10 mouse cellular contexts compared by ENCODE assay signal in genomic region chr17:3244881-3245739, GRCm38 (mm10).
DNase-seq lines count a peak whose midpoint lies in the region; ATAC-seq and TF ChIP-seq lines count a peak whose summit lies in the region.
"Had no signal": no experiment of that assay in that cellular context is flagged by ENCODE, and none has a peak within 500 bp of the region (broad histone marks: within the 10 kb centered on the region; RNA-seq: fewer than 3 reads in every experiment).

No protein-coding gene starts in this region.

- TF ChIP-seq POLR2A in MEL (IDR thresholded peaks at IDR 0.05; ENCODE audit: control insufficient read depth in 1 of 2, insufficient read depth in 1 of 2, low read depth in 1 of 2, low read length in 2 of 2, poor library complexity in 1 of 2) = no peak

- no peaks in the 10 kb centered on the region for H3K79me2 ChIP-seq in MEL (ENCODE audit: control insufficient read depth, insufficient read depth, low read length, poor library complexity)

- no peak for TF ChIP-seq CTCF in MEL (IDR thresholded peaks at IDR 0.05 in 2 of 3, conservative IDR thresholded peaks at IDR 0.05 in 1 of 3; ENCODE audit: control insufficient read depth in 1 of 3, insufficient read depth in 1 of 3, low read depth in 2 of 3, low read length in 3 of 3, poor library complexity in 1 of 3, severe bottlenecking in 1 of 3)

- no peak overlapping the region for H3K9ac ChIP-seq in forebrain, embryonic 14.5 days (ENCODE audit: low read length)
- no peak overlapping the region for H3K9ac ChIP-seq in forebrain, embryonic 11.5 days (ENCODE audit: low read length)
- peak overlapping the region; percentile 3; the same call in 1 of the 2 replicates for H3K9ac ChIP-seq in MEL (ENCODE audit: control insufficient read depth, low read depth, low read length, poor library complexity, severe bottlenecking)
- no peak overlapping the region for H3K9ac ChIP-seq in heart, embryonic 16.5 days (ENCODE audit: low read length)

- H3K9me3 ChIP-seq in forebrain, embryonic 14.5 days (replicated peaks; ENCODE audit: control insufficient read depth, low read length) = no peaks in the 10 kb centered on the region
- H3K9me3 ChIP-seq in forebrain, embryonic 11.5 days (ENCODE audit: control insufficient read depth, low read length) = no peaks in the 10 kb centered on the region
- H3K9me3 ChIP-seq in MEL (replicated peaks; ENCODE audit: insufficient read depth, low read length) = no peaks in the 10 kb centered on the region
- no peaks in the 10 kb centered on the region for H3K9me3 ChIP-seq in heart, embryonic 16.5 days (replicated peaks; ENCODE audit: control insufficient read depth, low read length)

- TF ChIP-seq EP300 in MEL (IDR thresholded peaks at IDR 0.05; ENCODE audit: low read depth in 1 of 2, low read length in 2 of 2) = peak; percentile 42 to 56

- peaks cover 4% of the 10 kb centered on the region; the same call in 1 of the 2 replicates for H3K36me3 ChIP-seq in forebrain, embryonic 14.5 days (ENCODE audit: control insufficient read depth, insufficient read depth, low read length)
- H3K36me3 ChIP-seq in forebrain, embryonic 11.5 days (ENCODE audit: control insufficient read depth, insufficient read depth, low read length) = no peaks in the 10 kb centered on the region
- H3K36me3 ChIP-seq in MEL (ENCODE audit: control insufficient read depth in 1 of 2, insufficient read depth in 2 of 2, low read length in 2 of 2) = peaks cover 0 to 27% of the 10 kb centered on the region in 2 experiments; a peak in 2 of 4 replicates
- H3K36me3 ChIP-seq in heart, embryonic 16.5 days (ENCODE audit: control insufficient read depth, insufficient read depth) = no peaks in the 10 kb centered on the region

- H3K4me3 ChIP-seq in forebrain, embryonic 14.5 days (ENCODE audit: low read depth, low read length) = no peak overlapping the region
- no peak overlapping the region for H3K4me3 ChIP-seq in forebrain, embryonic 11.5 days (ENCODE audit: low read depth, low read length)
- no peak overlapping the region for H3K4me3 ChIP-seq in MEL (ENCODE audit: control insufficient read depth in 1 of 2, insufficient read depth in 1 of 2, low read depth in 2 of 2, low read length in 2 of 2)
- H3K4me3 ChIP-seq in heart, embryonic 16.5 days (ENCODE audit: low read length) = no peak overlapping the region

- ATAC-seq in forebrain, embryonic 14.5 days = no peak
- ATAC-seq in forebrain, embryonic 11.5 days (replicated peaks; ENCODE audit: low FRiP score) = no peak
- ATAC-seq in heart, embryonic 16.5 days (replicated peaks; ENCODE audit: extremely low read depth, insufficient read depth, low FRiP score) = 0 out of 2 replicates have a peak, but pooled peaks have one; percentile 47
- ATAC-seq in activated CD4-positive, CD25-positive, alpha-beta regulatory T cell, adult 4 months = no peak
- no peak for ATAC-seq in cerebellum, adult (ENCODE audit: insufficient number of reproducible peaks, low FRiP score, low TSS enrichment)

- no peak overlapping the region for H3K4me2 ChIP-seq in forebrain, embryonic 14.5 days (ENCODE audit: low read length)
- no peak overlapping the region for H3K4me2 ChIP-seq in forebrain, embryonic 11.5 days (ENCODE audit: low read depth, low read length, severe bottlenecking)
- H3K4me2 ChIP-seq in heart, embryonic 16.5 days (ENCODE audit: low read depth, low read length) = no peak overlapping the region

- H3K4me1 ChIP-seq in forebrain, embryonic 14.5 days (ENCODE audit: control insufficient read depth, insufficient read depth, low read length) = peaks cover 47% of the 10 kb centered on the region
- H3K4me1 ChIP-seq in forebrain, embryonic 11.5 days (replicated peaks; ENCODE audit: control insufficient read depth, insufficient read depth, low read length) = peaks cover 7% of the 10 kb centered on the region; the same call in 1 of the 2 replicates
- H3K4me1 ChIP-seq in MEL (ENCODE audit: control insufficient read depth in 1 of 2, insufficient read depth in 2 of 2, low read length in 2 of 2) = peaks cover 10 to 29% of the 10 kb centered on the region in 2 experiments
- peaks cover 25% of the 10 kb centered on the region for H3K4me1 ChIP-seq in heart, embryonic 16.5 days (ENCODE audit: control insufficient read depth, insufficient read depth, low read length)

- WGBS in forebrain, embryonic 14.5 days = 87% methylated on average over 8 of the region's 8 CpGs
- 89% methylated on average over 8 of the region's 8 CpGs for WGBS in forebrain, embryonic 11.5 days
- 50% methylated on average over 8 of the region's 8 CpGs for WGBS in heart, embryonic 16.5 days

- TF ChIP-seq RAD21 in MEL (IDR thresholded peaks at IDR 0.05; ENCODE audit: low read depth, low read length) = no peak

- H3K27me3 ChIP-seq in forebrain, embryonic 14.5 days (replicated peaks; ENCODE audit: control insufficient read depth, insufficient read depth, low read length) = no peaks in the 10 kb centered on the region
- H3K27me3 ChIP-seq in forebrain, embryonic 11.5 days (ENCODE audit: control insufficient read depth, insufficient read depth, low read length) = no peaks in the 10 kb centered on the region
- H3K27me3 ChIP-seq in MEL (ENCODE audit: control insufficient read depth in 1 of 2, insufficient read depth in 2 of 2, low read length in 2 of 2) = no peaks in the 10 kb centered on the region
- H3K27me3 ChIP-seq in heart, embryonic 16.5 days (ENCODE audit: control insufficient read depth, insufficient read depth, low read length) = no peaks in the 10 kb centered on the region
- H3K27me3 ChIP-seq: CH12.LX had no signal

- peak overlapping the region; percentile 44 for H3K27ac ChIP-seq in forebrain, embryonic 14.5 days (ENCODE audit: low read depth, low read length)
- no peak overlapping the region for H3K27ac ChIP-seq in forebrain, embryonic 11.5 days (ENCODE audit: low read depth, low read length)
- H3K27ac ChIP-seq in MEL (ENCODE audit: control insufficient read depth, low read depth, low read length) = peak overlapping the region; percentile 22; the same call in 1 of the 2 replicates
- H3K27ac ChIP-seq in heart, embryonic 16.5 days (ENCODE audit: low read length) = no peak overlapping the region

- DNase-seq in forebrain, embryonic 14.5 days (ENCODE audit: low spot score) = no peak
- DNase-seq in forebrain, embryonic 11.5 days (ENCODE audit: low spot score) = no peak
- peak; percentile 86 for DNase-seq in MEL (ENCODE audit: low read depth, low spot score)
- peak; percentile 76 for DNase-seq in kidney, postnatal 14 days
- no peak for DNase-seq in lung, postnatal 25 days (ENCODE audit: low spot score)
- DNase-seq: cerebellum, postnatal 14 days had no signal

TF ChIP-seq in MEL, 35 proteins besides CTCF, POLR2A, EP300 and RAD21 (continues in another document):
- TF ChIP-seq TBP (IDR thresholded peaks at IDR 0.05; ENCODE audit: low read depth, low read length) = no peak
- no peak for TF ChIP-seq MYB (IDR thresholded peaks at IDR 0.05; ENCODE audit: low read depth, low read length)
- no peak for TF ChIP-seq KAT2A (conservative IDR thresholded peaks at IDR 0.05; ENCODE audit: low read depth, low read length)
- TF ChIP-seq CHD1 (IDR thresholded peaks at IDR 0.05; ENCODE audit: low read depth, low read length) = no peak
- TF ChIP-seq NRF1 (IDR thresholded peaks at IDR 0.05; ENCODE audit: insufficient read depth, low read depth, low read length, poor library complexity, severe bottlenecking) = no peak
- 0 out of 2 replicates have a peak, but pooled peaks have one; percentile 20 for TF ChIP-seq MYC (IDR thresholded peaks at IDR 0.05; ENCODE audit: low read depth, low read length)
- no peak for TF ChIP-seq POLR2AphosphoS2 (IDR thresholded peaks at IDR 0.05; ENCODE audit: low read length)
- TF ChIP-seq JUND (IDR thresholded peaks at IDR 0.05; ENCODE audit: low read depth, low read length) = no peak
- TF ChIP-seq USF2 (IDR thresholded peaks at IDR 0.05; ENCODE audit: borderline replicate concordance in 1 of 2, insufficient read depth in 1 of 2, low read depth in 1 of 2, low read length in 2 of 2) = no peak
- TF ChIP-seq MAZ (IDR thresholded peaks at IDR 0.05; ENCODE audit: low read depth, low read length) = no peak
- TF ChIP-seq ZNF384 (IDR thresholded peaks at IDR 0.05; ENCODE audit: low read depth, low read length) = no peak
- no peak for TF ChIP-seq USF1 (IDR thresholded peaks at IDR 0.05; ENCODE audit: low read depth, low read length)
- TF ChIP-seq ETS1 (IDR thresholded peaks at IDR 0.05; ENCODE audit: low read depth, low read length) = peak; percentile 56
- no peak for TF ChIP-seq MAX (IDR thresholded peaks at IDR 0.05; ENCODE audit: low read length)
- TF ChIP-seq SMC3 (IDR thresholded peaks at IDR 0.05; ENCODE audit: low read depth, low read length) = no peak
- no peak for TF ChIP-seq MAFK (IDR thresholded peaks at IDR 0.05; ENCODE audit: borderline replicate concordance, low read depth, low read length)
- TF ChIP-seq TAL1 (IDR thresholded peaks at IDR 0.05; ENCODE audit: low read length) = peak; percentile 12; the same call in 1 of the 2 replicates
- TF ChIP-seq UBTF (IDR thresholded peaks at IDR 0.05; ENCODE audit: borderline replicate concordance, insufficient read depth, low read depth, low read length) = no peak
- TF ChIP-seq ZKSCAN1 (IDR thresholded peaks at IDR 0.05; ENCODE audit: low read depth, low read length) = no peak
- TF ChIP-seq SIN3A (IDR thresholded peaks at IDR 0.05; ENCODE audit: low read length) = peak; percentile 64; the same call in 1 of the 2 replicates
- no peak for TF ChIP-seq BHLHE40 (IDR thresholded peaks at IDR 0.05; ENCODE audit: borderline replicate concordance, low read depth, low read length)
- no peak for TF ChIP-seq CHD2 (IDR thresholded peaks at IDR 0.05; ENCODE audit: low read length)
- TF ChIP-seq HCFC1 (IDR thresholded peaks at IDR 0.05; ENCODE audit: low read depth, low read length) = no peak
- no peak for TF ChIP-seq POLR2AphosphoS5 (IDR thresholded peaks at IDR 0.05; ENCODE audit: borderline replicate concordance, low read depth, low read length)
- peak; percentile 67 for TF ChIP-seq GATA1 (IDR thresholded peaks at IDR 0.05; ENCODE audit: low read depth, low read length)
- no peak for TF ChIP-seq GABPA (IDR thresholded peaks at IDR 0.05; ENCODE audit: low read depth, low read length)
- TF ChIP-seq RCOR1 (IDR thresholded peaks at IDR 0.05; ENCODE audit: low read depth, low read length) = no peak
- TF ChIP-seq MEF2A (IDR thresholded peaks at IDR 0.05; ENCODE audit: extremely low read depth, insufficient replicate concordance, low read depth, low read length, poor library complexity, severe bottlenecking) = no peak
- no peak for TF ChIP-seq ELF1 (IDR thresholded peaks at IDR 0.05; ENCODE audit: low read depth, low read length)
- no peak for TF ChIP-seq NELFE (IDR thresholded peaks at IDR 0.05; ENCODE audit: low read depth, low read length)
- TF ChIP-seq ZC3H11A (IDR thresholded peaks at IDR 0.05; ENCODE audit: low read depth, low read length) = no peak
- TF ChIP-seq TCF12 (IDR thresholded peaks at IDR 0.05; ENCODE audit: low read depth, low read length) = peak; percentile 18; the same call in 1 of the 2 replicates

Comparison
In these comparisons a context has a peak if more than half of its experiments do, and no peak if none do; other contexts are left out.
1. H3K27ac ChIP-seq: peak in forebrain, embryonic 14.5 days (single experiment) and MEL (single experiment); none in forebrain, embryonic 11.5 days (single experiment) and heart, embryonic 16.5 days (single experiment).
2. DNase-seq: peak in MEL (single experiment) and kidney, postnatal 14 days (single experiment); none in forebrain, embryonic 14.5 days (single experiment), forebrain, embryonic 11.5 days (single experiment) and lung, postnatal 25 days (single experiment).